Mouse (Mus musculus) thymus, postnatal 4 days (tissue): ENCODE data around the gene Gm10912.
"Not testable (repeated sequence)": the region's sequence is repeated elsewhere in the genome, so short reads cannot be mapped to it uniquely, and the experiment has no call there.

ENCODE experiments used
- DNase-seq: peaks from one replicate; pipeline ENCODE4 v3.0.0; 2021

Gene Gm10912

DNA sequence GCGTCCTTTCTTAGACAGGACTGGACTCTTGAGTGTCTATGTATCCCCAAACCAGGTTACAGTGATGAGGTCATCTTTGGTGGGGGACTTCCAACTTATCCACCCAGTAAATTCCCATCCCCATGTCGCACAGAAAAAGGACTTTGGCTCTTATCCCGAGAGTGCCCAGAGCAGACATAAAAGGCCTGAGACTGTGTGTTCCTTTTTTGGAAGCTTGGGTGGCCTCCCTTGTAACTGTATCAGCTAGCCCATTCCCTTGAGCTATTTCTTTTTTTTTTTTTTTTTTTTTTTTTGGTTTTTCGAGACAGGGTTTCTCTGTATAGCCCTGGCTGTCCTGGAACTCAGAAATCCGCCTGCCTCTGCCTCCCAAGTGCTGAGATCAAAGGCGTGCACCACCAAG, at the start of gene Gm10912:
Gene Gm10912 (plus strand): TSS at position 301 of the 400 bp plus-strand sequence.
- not testable (repeated sequence) for DNase-seq

- DNase-seq = no peak
These were observed 42.5 kb upstream of the Gm10912 start for GRCm38 (mm10) chr2:104023096-104023495.

DNA sequence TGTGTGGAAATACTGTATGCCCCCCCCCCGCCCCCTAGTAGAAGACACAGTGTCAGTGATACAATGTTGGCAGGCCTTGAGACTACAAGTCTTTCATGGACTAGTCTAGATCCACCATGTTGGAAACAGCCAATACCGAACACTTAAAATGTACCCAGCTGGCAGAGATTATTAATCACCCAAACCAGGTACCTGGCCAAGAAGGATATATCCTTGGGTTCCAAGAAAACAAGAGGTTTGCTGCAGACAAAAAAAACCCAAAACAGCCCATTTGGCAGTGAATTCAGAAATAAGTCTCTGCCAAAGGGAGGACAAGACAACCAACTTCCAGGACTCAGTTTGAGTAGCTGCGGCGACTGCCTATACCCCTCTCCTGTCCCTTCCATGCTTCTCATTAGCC, 41.0 kb upstream of the Gm10912 start:
- DNase-seq = no peak

DNA sequence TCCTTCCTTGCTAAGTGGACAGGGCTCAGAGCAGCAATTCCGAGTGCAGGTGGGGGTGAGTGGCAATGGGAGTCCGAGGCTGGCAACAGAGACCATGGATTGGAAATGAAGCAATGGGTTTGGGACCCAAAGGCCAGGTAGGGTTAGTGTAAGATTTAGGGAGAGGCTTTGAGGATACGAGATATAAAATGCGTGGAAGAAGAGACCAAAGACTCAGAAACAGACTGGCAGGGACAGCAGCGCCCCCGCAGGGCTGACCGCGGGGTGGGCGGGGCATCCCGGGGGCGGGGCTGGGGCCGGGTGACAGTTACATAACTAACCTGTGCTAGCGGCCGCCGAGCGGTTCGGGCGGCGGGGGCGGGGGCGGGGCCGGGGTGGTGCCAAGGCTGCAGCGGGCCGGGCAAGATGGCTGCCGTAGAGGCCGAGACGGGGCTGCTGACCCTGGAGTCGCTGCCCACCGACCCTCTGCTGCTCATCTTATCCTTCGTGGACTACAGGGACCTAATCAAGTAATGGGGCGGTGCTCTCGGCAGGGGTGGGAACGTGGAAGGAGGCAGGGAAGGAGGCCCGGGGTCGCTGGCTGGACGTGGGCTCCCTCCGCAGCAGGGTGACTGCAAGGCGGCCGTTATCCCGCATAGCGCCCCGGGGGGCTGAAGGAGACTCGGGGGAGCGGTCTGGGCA, 38.0 kb upstream of the Gm10912 start, which contains the start of gene Fbxo3:
Gene Fbxo3 (plus strand): TSS at position 264 of the 681 bp plus-strand sequence.
- peak; percentile 92 for DNase-seq

DNA sequence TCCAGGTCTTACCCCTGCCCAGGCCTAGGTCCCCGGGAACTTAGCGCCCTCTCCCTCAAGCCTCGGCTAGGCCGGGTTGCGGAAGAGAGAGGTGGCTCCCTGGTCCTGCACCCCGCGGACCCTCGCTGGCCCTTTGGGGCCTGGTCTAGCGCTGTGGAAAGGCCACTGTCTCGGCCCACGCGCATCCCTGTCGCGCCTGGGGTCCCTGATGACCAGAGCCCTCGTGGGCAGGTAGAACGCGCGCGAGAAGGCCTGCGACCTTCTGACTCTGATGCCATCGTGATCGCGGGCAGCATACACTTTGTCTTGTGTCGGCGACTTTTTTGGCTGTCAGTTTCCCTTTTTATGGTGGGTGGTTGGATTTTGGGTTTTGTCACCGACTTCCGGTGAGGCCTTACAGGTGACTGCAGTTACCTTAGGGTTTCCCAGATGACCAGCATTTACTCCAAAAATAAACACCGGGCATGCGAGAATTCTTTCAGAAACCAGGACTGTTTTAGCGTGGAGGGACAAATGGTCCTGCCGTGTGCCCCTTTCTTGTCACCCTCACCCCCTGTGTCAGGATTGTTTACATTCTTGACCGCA, 37.4 kb upstream of the Gm10912 start, which contains the start of gene 4931422A03Rik:
Gene 4931422A03Rik (minus strand): TSS at position 223 of the 585 bp plus-strand sequence.
- no peak for DNase-seq

DNA sequence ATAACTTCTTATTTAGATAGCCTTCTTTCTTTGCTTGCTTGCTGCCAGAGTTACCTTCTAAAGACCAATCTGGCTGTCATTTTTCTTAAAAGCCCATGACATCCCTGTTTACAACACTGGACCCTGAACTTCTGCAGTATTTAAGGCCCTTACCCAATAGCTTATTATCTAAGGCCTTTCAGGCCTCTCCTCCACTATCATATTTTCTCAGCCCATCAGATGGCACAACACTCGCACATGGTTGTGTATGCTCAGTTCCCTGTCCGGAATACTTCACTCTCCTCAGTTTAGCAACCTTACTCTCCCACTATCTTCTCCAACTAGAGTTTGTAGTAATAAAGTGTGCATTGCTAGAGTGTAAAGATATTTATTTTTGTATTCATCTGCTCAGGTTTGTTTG, 36.6 kb upstream of the Gm10912 start:
- no peak for DNase-seq

GRCm38 (mm10) chr2:104030381-104030780, 35.2 kb upstream of the Gm10912 start:
- DNase-seq = no peak

DNA sequence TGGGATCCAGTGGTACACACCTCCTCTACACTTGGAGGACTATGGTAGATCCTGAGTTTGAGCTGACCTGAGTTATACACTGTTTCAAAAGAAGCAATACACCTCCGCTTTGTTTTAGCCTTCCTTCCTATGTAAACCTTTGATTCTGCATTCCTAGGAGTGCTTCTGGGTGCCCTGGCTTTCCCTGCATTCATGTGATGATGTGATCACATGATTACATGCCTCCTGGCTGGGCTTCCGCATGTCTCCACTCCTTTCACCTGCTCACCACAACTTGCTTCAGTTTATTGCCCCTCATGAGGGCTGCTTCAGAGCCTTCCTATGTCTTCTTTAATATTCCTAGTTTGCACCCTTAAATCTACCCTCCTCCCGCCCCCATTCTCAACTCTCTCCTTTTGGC, 33.6 kb upstream of the Gm10912 start:
- DNase-seq = no peak

- peak; percentile 57 for DNase-seq
These were observed 30.7 kb upstream of the Gm10912 start for GRCm38 (mm10) chr2:104034832-104035472.

DNA sequence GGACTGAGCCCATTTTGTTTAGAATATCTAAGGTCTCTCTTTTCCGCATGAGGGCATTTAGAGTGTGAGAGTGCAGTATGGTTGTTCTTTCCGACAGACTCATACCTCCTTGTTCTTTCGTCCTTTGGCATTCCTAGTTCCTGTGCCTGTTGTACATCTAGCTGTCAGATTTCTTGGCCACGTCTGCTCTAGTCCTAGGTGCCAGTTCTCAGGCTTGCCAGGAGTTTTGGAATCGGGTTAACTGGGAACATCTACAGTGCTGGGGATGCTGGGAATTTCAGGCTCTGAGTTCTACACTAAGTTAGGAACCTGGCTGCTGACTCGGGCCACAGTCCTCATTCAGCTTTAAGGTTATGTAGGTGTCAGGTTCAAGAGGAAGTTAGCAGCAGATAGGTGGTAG, 30.0 kb upstream of the Gm10912 start:
- DNase-seq = no peak

GRCm38 (mm10) chr2:104036316-104036715, 29.3 kb upstream of the Gm10912 start:
- no peak for DNase-seq

- no peak for DNase-seq
These were observed 27.4 kb upstream of the Gm10912 start for GRCm38 (mm10) chr2:104038236-104038635.

DNA sequence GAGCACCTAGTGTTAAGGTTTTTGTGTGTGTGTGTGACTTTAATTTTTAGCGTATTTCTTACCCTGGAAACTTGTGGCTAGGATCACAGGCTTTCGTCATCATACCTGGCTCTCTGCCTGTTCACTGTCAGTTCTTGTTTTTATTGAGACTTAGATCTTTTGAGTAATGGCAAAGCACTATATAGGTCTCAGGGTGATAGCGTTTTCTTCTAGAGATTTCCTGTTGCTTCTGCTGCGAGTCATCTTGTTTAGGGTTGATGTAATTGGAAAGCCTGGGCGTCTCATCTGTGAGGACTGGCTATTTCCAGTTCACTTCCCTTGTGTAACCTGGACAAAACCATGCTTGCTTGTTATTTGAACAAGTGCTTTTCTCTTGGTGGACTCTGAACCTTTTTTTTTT, 24.0 kb upstream of the Gm10912 start:
- no peak for DNase-seq

GRCm38 (mm10) chr2:104042766-104043165, 22.9 kb upstream of the Gm10912 start:
- DNase-seq = no peak

- no peak for DNase-seq
These were observed 21.8 kb upstream of the Gm10912 start for GRCm38 (mm10) chr2:104043624-104044478.

DNA sequence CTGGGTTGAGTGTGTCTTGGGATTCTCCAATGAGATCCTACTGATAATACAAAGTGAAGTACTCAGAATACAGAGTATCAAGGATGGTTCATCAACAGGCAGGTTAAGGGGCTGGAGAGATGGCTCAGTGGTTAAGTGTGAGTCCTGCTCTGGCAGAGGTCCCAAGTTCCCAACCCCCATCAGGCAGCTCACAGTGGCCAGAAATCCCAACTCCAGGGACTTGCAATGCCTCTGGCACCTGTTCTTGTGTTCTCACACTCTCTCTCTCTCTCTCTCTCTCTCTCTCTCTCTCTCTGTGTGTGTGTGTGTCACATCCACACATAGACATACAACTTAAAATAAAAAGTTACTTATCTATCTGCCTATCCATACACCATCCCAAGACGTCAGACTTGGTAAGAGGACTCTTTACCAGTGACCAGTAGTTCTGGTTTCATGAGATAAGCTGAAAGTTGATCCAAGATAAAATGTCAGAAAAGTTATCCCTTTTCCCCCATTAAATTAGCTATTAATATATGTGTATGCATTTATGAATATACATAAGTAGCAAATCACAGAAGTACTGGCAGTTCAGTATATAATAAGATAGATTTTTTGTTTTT, 21.0 kb upstream of the Gm10912 start:
- no peak for DNase-seq

DNA sequence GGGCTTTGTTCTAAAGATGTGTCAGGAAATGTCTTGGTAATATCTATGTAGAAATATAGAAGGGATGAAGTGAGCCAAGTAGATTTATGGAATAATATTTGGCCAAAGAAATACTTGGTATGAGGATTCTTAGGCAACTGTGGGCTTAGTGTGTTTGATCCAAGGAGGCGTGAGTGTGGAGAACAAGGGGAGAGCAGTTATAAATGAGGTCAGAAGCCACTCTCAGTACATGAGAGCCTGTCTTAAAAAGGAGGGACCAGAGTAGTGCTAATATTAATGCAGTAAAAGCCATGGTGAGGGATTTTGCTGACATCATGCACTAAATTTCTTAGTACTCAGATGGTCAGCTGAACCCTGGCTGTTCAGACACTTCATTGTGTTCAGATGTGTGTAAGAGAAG, 7.2 kb upstream of the Gm10912 start:
- no peak for DNase-seq

GRCm38 (mm10) chr2:104058954-104059353, 6.7 kb upstream of the Gm10912 start:
- no peak for DNase-seq

- DNase-seq = no peak
These were observed 5.8 kb upstream of the Gm10912 start for GRCm38 (mm10) chr2:104059786-104060185.

DNA sequence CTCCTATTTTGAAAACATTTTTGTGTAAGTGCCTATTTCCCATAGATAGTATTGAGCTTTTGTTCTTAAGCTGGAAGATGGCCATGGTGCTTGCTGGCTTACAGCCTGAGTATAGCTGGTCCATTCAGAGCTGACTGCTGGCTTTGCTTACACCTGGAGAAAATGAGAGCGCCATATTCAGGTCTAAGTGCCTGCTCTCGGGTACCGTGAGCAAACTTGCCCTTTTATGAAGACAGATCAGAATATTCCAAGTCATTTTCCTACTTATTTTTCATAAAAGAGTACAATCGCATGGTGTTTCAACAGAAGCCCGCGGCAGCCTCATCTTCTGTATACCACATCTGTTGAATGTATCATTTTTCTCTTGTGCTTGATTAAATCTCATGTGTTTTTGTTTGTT, 4.6 kb upstream of the Gm10912 start:
- DNase-seq = no peak

DNA sequence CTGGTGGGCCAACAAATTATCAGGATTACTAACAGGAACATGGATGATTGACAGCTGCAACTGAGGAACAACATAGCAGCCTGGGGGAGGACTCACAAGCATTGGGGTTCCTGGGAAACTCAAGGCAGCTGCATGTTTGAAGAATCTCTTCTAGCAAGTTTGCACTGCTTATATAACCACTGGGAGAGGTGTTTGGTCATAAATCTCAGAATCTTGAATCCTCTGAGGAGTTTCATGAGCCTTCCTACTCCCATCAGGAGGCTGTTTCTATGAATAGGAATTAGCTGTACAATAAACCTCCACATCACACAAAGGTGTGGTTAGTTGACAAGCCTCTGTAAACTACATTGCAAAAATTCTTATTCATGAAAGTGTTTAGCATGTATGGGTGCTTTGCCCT, 3.0 kb upstream of the Gm10912 start:
- no peak for DNase-seq

GRCm38 (mm10) chr2:104064152-104064551, 1.5 kb upstream of the Gm10912 start:
- no peak for DNase-seq

- DNase-seq = not testable (repeated sequence)
These were observed 2.8 kb downstream of the Gm10912 start, which contains the start of gene Gm10799 for GRCm38 (mm10) chr2:104068450-104068849. Gm10799 (minus strand) TSS chr2:104068550.
